In the genomic region with DNA sequence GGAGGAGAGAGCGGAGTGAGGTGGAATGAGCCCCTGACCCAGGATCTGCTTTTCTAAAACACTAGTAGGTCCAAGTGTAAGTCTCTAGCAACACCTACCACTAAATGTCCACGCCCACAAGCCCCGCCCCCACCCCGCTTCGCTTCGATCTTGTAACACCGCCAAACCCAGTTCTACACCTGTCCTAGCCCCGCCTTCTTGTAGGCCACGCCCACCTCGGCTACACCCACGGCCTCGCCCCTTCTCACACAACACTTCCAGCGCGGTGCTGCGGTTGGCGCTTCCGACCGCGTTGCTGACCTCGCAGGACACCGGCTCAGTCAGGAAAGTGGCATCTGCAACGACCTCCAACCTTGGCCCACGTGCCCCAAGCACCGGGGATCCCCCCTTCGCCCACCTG, we compare ENCODE assay signal across 9 mouse cellular contexts. TPM values are rescaled to one million over a fixed set of nuclear protein-coding genes. Genes with fewer than 3 reads are reported as not detected.
DNase-seq lines count a peak whose midpoint lies in the region; ATAC-seq lines count a peak whose summit lies in the region.
"Had no signal": no experiment of that assay in that cellular context is flagged by ENCODE, and none has a peak within 500 bp of the region (broad histone marks: within the 10 kb centered on the region; RNA-seq: fewer than 3 reads in every experiment).

No protein-coding gene starts in this region.

- H3K4me3 ChIP-seq in midbrain, embryonic 12.5 days, result 0 out of 2 replicates have a peak overlapping the region, but pooled peaks have one; percentile 9

- WGBS in midbrain, embryonic 12.5 days, result 1% methylated on average over 25 of the region's 25 CpGs

- no peaks in the 10 kb centered on the region for H3K36me3 ChIP-seq in midbrain, embryonic 12.5 days

- peak overlapping the region; percentile 19; the same call in 1 of the 2 replicates for H3K4me2 ChIP-seq in midbrain, embryonic 12.5 days (replicated peaks)

- 0 out of 2 replicates have a peak, but pooled peaks have one; percentile 48 for ATAC-seq in erythroid progenitor cell, adult 5-6 weeks (replicated peaks; ENCODE audit: low FRiP score, poor library complexity, severe bottlenecking)
- no peak for ATAC-seq in midbrain, embryonic 12.5 days (ENCODE audit: low FRiP score, low read depth)
- ATAC-seq in monocyte, adult 5-6 weeks (replicated peaks; ENCODE audit: insufficient number of reproducible peaks, low FRiP score, low TSS enrichment, poor library complexity, severe bottlenecking), result no peak

- H3K27me3 ChIP-seq in midbrain, embryonic 12.5 days, result peaks cover 87% of the 10 kb centered on the region

- H3K27ac ChIP-seq in midbrain, embryonic 12.5 days (replicated peaks), result no peak overlapping the region
- H3K27ac ChIP-seq: macrophage had no signal

- no peaks in the 10 kb centered on the region for H3K9me3 ChIP-seq in midbrain, embryonic 12.5 days

- peaks cover 27% of the 10 kb centered on the region for H3K4me1 ChIP-seq in midbrain, embryonic 12.5 days

- no peak overlapping the region for H3K9ac ChIP-seq in midbrain, embryonic 12.5 days (replicated peaks)

- DNase-seq in retina, postnatal 1 day, result peak; percentile 18
- DNase-seq in retina, embryonic 14.5 days (ENCODE audit: low spot score), result no peak
- DNase-seq in kidney, postnatal 25 days, result peak; percentile 75 to 81
- DNase-seq in left cerebral cortex, postnatal 25 days (ENCODE audit: low spot score in 2 of 2), result no peak
- DNase-seq in heart, postnatal 25 days (ENCODE audit: low spot score), result no peak

- intact Hi-C loops in left cerebral cortex, postnatal 25 days (cut with DNase I), result no loop called here
- intact Hi-C loops in heart, postnatal 25 days (cut with DNase I), result no loop called here

RNA-seq across cellular contexts. Expression of gene Kirrel2, which starts 3.7 kb away (rescaled TPM):
- not detected in 2 replicates for total RNA-seq in erythroid progenitor cell, adult 5-6 weeks (2015; ENCODE audit: low replicate concordance)
- not detected in 2 replicates for total RNA-seq in erythroid progenitor cell, adult 5-6 weeks (2017; ENCODE audit: low replicate concordance)
- polyA plus RNA-seq in midbrain, embryonic 12.5 days (2016; fragmentation: Nextera tagmentation; extraction: Ambion mirVana), result 1.6 and 4.7 TPM in 2 replicates
- 10 to 100 TPM; 11.4 to 11.7 TPM for total RNA-seq in left cerebral cortex, postnatal 25 days (2021)
- not detected in 3 replicates for total RNA-seq in monocyte, adult 5-6 weeks (2017)
- not detected for total RNA-seq in heart, postnatal 25 days (2021)
- polyA plus RNA-seq: macrophage had no signal

RNA-seq across cellular contexts. Expression of gene Nphs1, which starts 4.3 kb away (rescaled TPM):
- not detected in 2 replicates for total RNA-seq in erythroid progenitor cell, adult 5-6 weeks (2015; ENCODE audit: low replicate concordance)
- 1.2 TPM in 1 of 2 replicates, not detected in the other for total RNA-seq in erythroid progenitor cell, adult 5-6 weeks (2017; ENCODE audit: low replicate concordance)
- 0.58 and 1.1 TPM in 2 replicates for polyA plus RNA-seq in midbrain, embryonic 12.5 days (2016; fragmentation: Nextera tagmentation; extraction: Ambion mirVana)
- 1 to 10 TPM in 1 of 2 experiments, under 1 TPM in 1; 0.78 to 1.5 TPM for total RNA-seq in left cerebral cortex, postnatal 25 days (2021)
- total RNA-seq in monocyte, adult 5-6 weeks (2017), result not detected in 3 replicates
- total RNA-seq in heart, postnatal 25 days (2021), result not detected
- polyA plus RNA-seq: macrophage had no signal

RNA-seq across cellular contexts. Expression of gene Aplp1, which starts 8.4 kb away (rescaled TPM):
- total RNA-seq in erythroid progenitor cell, adult 5-6 weeks (2015; ENCODE audit: low replicate concordance), result not detected in 2 replicates
- total RNA-seq in erythroid progenitor cell, adult 5-6 weeks (2017; ENCODE audit: low replicate concordance), result not detected in 2 replicates
- 301 and 324 TPM in 2 replicates for polyA plus RNA-seq in midbrain, embryonic 12.5 days (2016; fragmentation: Nextera tagmentation; extraction: Ambion mirVana)
- 1,000 to 10,000 TPM; 1,270 to 1,289 TPM for total RNA-seq in left cerebral cortex, postnatal 25 days (2021)
- total RNA-seq in monocyte, adult 5-6 weeks (2017), result 0.68 TPM in 1 of 3 replicates, not detected in the others
- 1 to 10 TPM; 3.5 TPM for total RNA-seq in heart, postnatal 25 days (2021)

RNA-seq across cellular contexts. Expression of gene Nfkbid, which starts 32.2 kb away (rescaled TPM):
- total RNA-seq in erythroid progenitor cell, adult 5-6 weeks (2015; ENCODE audit: low replicate concordance), result 7.2 and 20.1 TPM in 2 replicates
- 2.6 and 4.1 TPM in 2 replicates for total RNA-seq in erythroid progenitor cell, adult 5-6 weeks (2017; ENCODE audit: low replicate concordance)
- 1.4 TPM in 2 replicates for polyA plus RNA-seq in midbrain, embryonic 12.5 days (2016; fragmentation: Nextera tagmentation; extraction: Ambion mirVana)
- total RNA-seq in left cerebral cortex, postnatal 25 days (2021), result 1 to 10 TPM; 2.6 to 2.7 TPM
- 25.9 to 48.3 TPM (median 34.1 TPM) in 3 replicates for total RNA-seq in monocyte, adult 5-6 weeks (2017)
- under 1 TPM; 0.20 to 0.47 TPM for total RNA-seq in heart, postnatal 25 days (2021)

RNA-seq across cellular contexts. Expression of gene Hcst, which starts 34.1 kb away (rescaled TPM):
- 3.6 and 18.0 TPM in 2 replicates for total RNA-seq in erythroid progenitor cell, adult 5-6 weeks (2015; ENCODE audit: low replicate concordance)
- total RNA-seq in erythroid progenitor cell, adult 5-6 weeks (2017; ENCODE audit: low replicate concordance), result 4.1 TPM in 1 of 2 replicates, not detected in the other
- polyA plus RNA-seq in midbrain, embryonic 12.5 days (2016; fragmentation: Nextera tagmentation; extraction: Ambion mirVana), result not detected in 2 replicates
- 1 to 10 TPM in 1 of 2 experiments, not detected in 1; 1.2 TPM for total RNA-seq in left cerebral cortex, postnatal 25 days (2021)
- total RNA-seq in monocyte, adult 5-6 weeks (2017), result 44.2 to 97.2 TPM (median 67.5 TPM) in 3 replicates
- total RNA-seq in heart, postnatal 25 days (2021), result not detected

Comparison
In these comparisons a context has a peak if more than half of its experiments do, and no peak if none do; other contexts are left out.
1. DNase-seq: peak in retina, postnatal 1 day (single experiment) and kidney, postnatal 25 days (2 of 2); none in retina, embryonic 14.5 days (single experiment), left cerebral cortex, postnatal 25 days (0 of 2) and heart, postnatal 25 days (single experiment).
2. RNA of gene Kirrel2, which starts 3.7 kb away (total RNA-seq): 11.4 to 11.7 TPM in left cerebral cortex, postnatal 25 days; not detected in erythroid progenitor cell, adult 5-6 weeks, not detected in monocyte, adult 5-6 weeks and not detected in heart, postnatal 25 days; every median in the first group is over 10 times any median in the second.
3. RNA of gene Aplp1, which starts 8.4 kb away (total RNA-seq): 1,270 to 1,289 TPM in left cerebral cortex, postnatal 25 days; 3.5 TPM in heart, postnatal 25 days, not detected in erythroid progenitor cell, adult 5-6 weeks and 0.68 TPM in monocyte, adult 5-6 weeks; every median in the first group is over 100 times any median in the second.